Mouse (Mus musculus) embryonic fibroblast, embryonic 13.5 days (primary cell): ENCODE data around the gene Mymk.

ENCODE experiments used
- CTCF ChIP-seq: IDR thresholded peaks from 2 replicates; pipeline ENCODE4 v1.5.1; 2011; ENCODE audit warnings: mild to moderate bottlenecking, control low read depth, low read length, moderate library complexity, borderline replicate concordance; ENCODE audit not compliant: insufficient read depth
- POLR2A ChIP-seq: IDR thresholded peaks from 2 replicates; pipeline ENCODE4 v1.6.1; 2011; ENCODE audit warnings: low read depth, mild to moderate bottlenecking, control low read depth, low read length, moderate library complexity

DNA sequence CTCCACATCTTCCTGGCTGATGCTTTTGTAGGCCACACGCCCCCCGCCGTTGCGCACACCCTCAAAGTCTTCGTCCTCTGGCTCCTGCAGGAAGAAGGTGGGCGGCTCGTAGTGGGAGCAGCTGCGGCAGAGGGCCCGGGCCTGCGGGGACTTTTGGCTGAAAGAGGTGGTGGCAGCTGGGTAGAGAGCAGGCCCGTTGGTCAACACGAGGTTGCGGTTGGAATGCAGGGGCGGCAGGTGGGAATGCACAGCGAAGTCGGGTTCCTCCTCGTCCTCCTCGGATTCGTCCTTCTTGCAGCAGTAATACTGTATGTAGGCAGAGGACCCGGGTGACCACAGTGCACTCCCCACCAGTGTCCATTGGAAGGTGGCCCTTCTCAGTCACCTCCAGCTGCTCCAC lies 40.6 kb upstream of the Mymk start:
- TF ChIP-seq CTCF (no peak), POLR2A (no peak)
